Mouse (Mus musculus) erythroblast, embryonic 14.5 days (primary cell): ENCODE results near the gene Tppp2.

Source experiments
- GATA1 ChIP-seq: IDR thresholded peaks from 2 replicates; pipeline ENCODE4 v1.6.1; 2012; ENCODE audit warnings: low read length, inconsistent platforms, mixed read lengths
- TAL1 ChIP-seq: IDR thresholded peaks from 3 replicates; pipeline ENCODE4 v1.6.1; 2012; ENCODE audit warnings: low read length, inconsistent platforms, mixed read lengths

- TF ChIP-seq TAL1 (no peak), GATA1 (no peak)
These were observed 28.4 kb upstream of the Tppp2 start for GRCm38 (mm10) chr14:51889833-51890232.
